Mouse (Mus musculus): ENCODE results near the gene Ms4a15.

DNA sequence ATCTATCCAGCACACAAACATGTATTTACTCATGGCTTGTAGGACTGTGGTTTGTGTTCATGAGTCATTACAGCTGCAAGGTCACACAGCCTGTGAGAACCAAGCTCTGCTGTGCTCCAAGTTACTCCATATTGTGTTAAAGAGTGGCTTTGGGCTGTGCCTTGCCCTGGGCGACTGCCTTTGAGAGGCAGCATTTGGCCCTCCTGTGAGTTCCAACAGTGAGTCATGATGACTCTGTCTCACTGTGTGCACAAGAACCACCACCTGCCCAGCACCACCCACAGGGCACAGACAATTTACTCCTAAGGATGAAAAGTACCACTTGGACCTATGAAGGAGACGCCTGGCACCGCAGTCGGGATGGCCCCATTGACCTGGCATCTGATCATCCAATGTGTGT, 7.2 kb downstream of the Ms4a15 start:
- TF ChIP-seq POLR2A (IDR thresholded peaks at IDR 0.05; ENCODE audit: low read depth, low read length) = no peak
- TF ChIP-seq CTCF (conservative IDR thresholded peaks at IDR 0.05; ENCODE audit: insufficient read depth, insufficient read length, low read depth, low read length) = no peak

Data from kidney, adult 2 months (tissue).